Mouse (Mus musculus) c-Kit-negative CD71-positive TER-119-positive erythroid progenitor cells, embryonic 14.5 days (primary cell): ENCODE measurements around the gene B3galt1.

Experiments used
- DNase-seq: peaks from one replicate; pipeline ENCODE4 v3.0.0-alpha.2; 2013; ENCODE audit warnings: low read depth, low spot score

The B3galt1 gene

DNA sequence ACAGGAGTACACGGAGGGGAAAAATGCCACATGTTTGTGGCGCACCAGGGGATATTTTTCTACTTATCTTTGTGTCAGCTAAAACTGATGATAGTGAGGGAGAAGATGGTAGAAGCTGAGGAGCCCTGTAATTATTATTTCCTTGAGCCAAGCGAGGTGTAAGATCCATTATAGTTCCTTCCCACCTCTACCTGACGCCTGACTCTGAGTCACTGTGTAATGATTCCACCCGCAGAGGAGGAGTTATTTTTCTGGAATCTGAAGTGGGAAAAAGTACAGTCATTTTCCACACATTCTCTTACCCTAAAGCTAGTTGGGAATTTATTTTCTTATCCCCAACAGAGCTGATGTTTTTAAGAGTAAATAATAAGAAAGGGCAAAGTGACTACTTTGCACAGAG lies 475.1 kb downstream of the B3galt1 start:
- no peak for DNase-seq

DNA sequence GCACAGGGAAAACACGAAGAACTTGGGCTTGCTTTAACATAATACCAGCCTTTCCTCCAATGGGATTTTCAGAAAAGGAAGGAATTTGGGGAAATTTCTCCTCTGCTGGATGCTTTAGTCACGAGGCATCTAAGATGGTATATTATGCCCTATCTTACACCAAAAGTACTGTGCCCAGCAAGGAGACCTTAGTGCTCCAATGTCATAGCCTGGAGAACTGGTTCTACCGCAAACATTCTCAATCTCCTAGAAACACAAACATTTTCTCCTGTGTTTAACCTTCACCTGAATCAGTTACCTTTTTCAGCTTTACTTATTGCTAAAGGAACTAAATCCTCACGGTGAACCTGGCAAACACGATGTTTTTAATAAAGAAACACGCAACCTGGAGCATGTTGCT lies 486.8 kb downstream of the B3galt1 start:
- no peak for DNase-seq

DNA sequence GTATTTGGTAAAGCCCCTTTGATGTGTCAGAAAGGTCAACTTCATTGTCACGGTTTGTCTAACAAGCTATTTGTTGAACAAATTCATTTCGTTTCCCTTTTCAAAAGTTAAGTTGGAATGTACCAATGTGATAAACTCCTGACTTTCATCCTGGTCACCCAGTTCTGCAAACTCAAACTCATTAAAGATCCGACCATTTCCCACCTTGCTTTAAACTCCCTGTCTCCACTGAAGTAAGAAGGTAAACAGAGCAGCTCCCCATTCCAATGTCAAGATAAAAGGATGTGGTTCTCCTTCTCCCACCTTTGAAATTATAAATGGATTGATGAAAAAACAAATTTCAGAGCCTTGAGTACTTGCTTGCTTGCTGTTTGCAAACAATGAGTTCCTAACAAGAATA lies 487.6 kb downstream of the B3galt1 start:
- DNase-seq = no peak

DNA sequence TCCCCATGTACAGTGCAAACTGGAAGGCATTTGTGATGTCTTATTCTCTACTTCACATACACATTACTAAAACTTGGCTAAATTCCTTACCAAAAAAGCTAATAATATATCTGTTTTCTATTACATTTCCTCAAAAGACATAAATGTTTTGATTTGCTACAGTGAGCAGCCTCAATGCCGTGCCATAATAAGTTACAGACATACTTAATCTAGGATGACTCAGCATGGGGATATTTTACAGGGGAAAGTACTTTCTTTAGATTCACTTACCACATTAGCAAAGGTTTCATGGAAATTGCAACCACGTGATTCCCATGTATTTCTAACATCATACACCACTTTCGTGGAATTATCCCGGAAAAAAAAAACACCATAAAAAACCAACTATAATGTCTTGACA lies 495.7 kb downstream of the B3galt1 start:
- no peak for DNase-seq

- DNase-seq = no peak
Measured at GRCm38 (mm10) chr2:68079426-68080360, 514.0 kb downstream of the B3galt1 start.

- DNase-seq = no peak
Measured at GRCm38 (mm10) chr2:68080872-68081280, 515.2 kb downstream of the B3galt1 start.

DNA sequence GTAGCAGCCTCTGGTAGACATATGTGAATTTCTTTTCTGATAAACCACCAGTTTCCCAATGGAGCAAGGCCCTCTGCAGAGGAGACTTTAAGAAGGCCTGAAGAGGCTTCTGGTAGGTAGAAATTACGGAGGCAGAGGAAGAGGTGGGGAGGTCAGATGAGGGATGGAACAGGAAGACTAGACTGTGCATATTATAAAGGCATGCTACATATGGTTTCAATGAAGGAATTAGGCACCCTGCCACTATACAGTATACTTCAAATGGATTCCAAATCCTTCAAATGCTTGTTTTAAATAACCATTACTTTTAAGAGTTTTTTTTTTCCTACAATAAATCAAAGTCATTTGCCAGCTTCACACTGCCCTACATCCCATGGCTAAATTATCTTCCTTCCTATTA lies 518.8 kb downstream of the B3galt1 start:
- DNase-seq = no peak

- DNase-seq = no peak
Measured at GRCm38 (mm10) chr2:68086101-68086500, 520.4 kb downstream of the B3galt1 start.

GRCm38 (mm10) chr2:68091559-68091958 lies 525.9 kb downstream of the B3galt1 start:
- DNase-seq = no peak

- no peak for DNase-seq
Measured at GRCm38 (mm10) chr2:68104641-68105040, 539.0 kb downstream of the B3galt1 start.

DNA sequence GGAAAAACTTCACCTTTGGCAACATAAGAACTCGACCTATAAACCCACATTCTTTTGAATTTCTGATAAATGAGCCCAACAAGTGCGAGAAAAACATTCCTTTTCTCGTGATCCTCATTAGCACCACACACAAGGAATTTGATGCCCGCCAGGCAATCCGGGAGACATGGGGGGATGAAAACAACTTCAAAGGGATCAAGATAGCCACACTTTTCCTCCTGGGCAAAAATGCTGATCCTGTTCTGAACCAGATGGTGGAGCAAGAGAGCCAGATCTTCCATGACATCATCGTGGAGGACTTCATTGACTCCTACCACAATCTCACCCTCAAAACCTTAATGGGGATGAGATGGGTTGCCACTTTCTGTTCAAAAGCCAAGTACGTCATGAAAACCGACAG lies 552.4 kb downstream of the B3galt1 start:
- DNase-seq = no peak

DNA sequence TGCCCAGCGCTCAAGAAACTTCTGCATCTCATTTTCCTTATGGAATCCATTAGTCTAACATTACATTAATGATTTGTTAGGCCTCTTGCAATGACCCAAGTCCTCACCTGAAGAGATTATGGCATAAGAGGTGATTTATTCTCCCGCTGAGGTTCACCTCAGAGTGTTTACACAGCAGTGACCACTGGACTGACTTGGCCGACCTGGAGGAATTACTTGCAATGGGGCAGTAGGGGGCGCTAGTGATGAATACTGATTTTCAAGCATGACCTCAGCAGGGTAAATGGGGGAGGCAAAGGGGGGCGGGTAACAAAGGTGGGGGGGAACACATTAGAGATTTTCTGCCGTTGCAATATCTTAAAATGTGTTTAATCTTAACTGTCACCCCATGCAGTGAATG lies 559.1 kb downstream of the B3galt1 start:
- no peak for DNase-seq

- no peak for DNase-seq
Measured at GRCm38 (mm10) chr2:68141094-68141493, 575.4 kb downstream of the B3galt1 start.

- no peak for DNase-seq
Measured at GRCm38 (mm10) chr2:68143292-68143691, 577.6 kb downstream of the B3galt1 start.

DNA sequence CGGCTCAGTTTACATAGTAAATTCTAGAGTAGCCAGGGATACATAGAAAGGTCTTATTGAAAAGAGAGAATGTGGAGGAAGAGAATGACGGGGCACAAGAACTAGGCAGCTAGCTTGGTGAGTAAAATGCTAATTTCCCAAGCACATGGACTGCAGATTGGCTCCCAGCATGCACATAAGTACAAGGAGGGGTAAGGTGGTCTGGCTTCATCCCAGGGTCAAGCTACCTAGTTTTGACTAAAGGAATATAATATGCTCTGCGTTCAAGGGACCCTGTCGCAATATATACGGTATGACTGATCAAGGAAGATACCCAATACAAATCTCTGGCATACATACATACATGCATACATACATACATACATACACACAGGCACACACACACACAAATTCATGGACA lies 594.1 kb downstream of the B3galt1 start:
- no peak for DNase-seq

DNA sequence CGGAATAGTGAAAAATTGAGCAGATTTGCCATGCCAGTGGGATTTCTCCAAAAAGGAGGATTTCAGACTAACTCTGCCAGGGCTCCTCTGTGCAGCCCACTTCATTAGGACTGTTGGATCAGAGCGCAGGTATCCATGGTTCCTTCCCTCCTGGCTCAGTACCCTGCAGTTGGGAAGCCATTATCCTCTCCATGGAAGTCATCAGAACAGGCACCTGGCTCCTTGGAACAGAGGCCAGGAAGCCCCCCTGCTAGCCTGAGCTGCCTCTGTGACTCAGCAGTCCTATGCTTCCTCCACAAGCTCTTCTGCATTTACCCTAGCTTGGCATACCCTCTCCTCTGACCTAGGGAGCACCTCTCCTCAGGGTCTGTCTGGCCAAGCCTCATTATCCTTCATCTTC lies 594.9 kb downstream of the B3galt1 start:
- no peak for DNase-seq

- no peak for DNase-seq
Measured at GRCm38 (mm10) chr2:68162012-68162411, 596.3 kb downstream of the B3galt1 start.

DNA sequence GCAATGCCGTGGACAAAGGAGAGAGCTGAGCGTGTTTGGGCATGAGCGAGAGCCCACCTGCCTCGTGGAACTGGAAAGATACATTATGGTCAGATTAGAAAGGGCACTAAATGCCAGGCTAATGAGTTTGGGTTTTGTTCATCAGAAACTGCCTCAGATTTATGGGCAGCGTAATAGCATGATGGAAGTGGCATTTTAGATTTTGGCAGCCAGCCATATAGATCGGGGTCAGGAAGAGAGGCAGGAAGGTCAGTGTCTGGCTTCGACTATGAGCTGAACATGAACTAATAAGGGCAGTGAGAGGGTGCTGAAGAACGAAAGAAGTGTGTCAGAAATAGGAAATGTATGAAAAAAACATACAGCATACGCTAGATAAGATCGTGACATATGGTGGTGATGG lies 605.6 kb downstream of the B3galt1 start:
- no peak for DNase-seq
